Comparison of ENCODE assay signal across 9 mouse cellular contexts in genomic region chr16:4541033-4541432, GRCm38 (mm10). TPM values are rescaled to one million over a fixed set of nuclear protein-coding genes. Genes with fewer than 3 reads are reported as not detected.
DNase-seq lines count a peak whose midpoint lies in the region; ATAC-seq and TF ChIP-seq lines count a peak whose summit lies in the region.
"Had no signal": no experiment of that assay in that cellular context is flagged by ENCODE, and none has a peak within 500 bp of the region (broad histone marks: within the 10 kb centered on the region; RNA-seq: fewer than 3 reads in every experiment).

No protein-coding gene starts in this region.

- no peak for ATAC-seq in heart, embryonic 14.5 days (ENCODE audit: insufficient number of reproducible peaks, insufficient read depth, low FRiP score, low read depth)
- ATAC-seq in hindbrain, embryonic 12.5 days (ENCODE audit: low FRiP score), result no peak

- H3K4me2 ChIP-seq in heart, embryonic 14.5 days (ENCODE audit: low read length), result peak overlapping the region; percentile 62
- peak overlapping the region; percentile 52 for H3K4me2 ChIP-seq in hindbrain, embryonic 12.5 days (replicated peaks)

- no peaks in the 10 kb centered on the region for H3K9me3 ChIP-seq in heart, embryonic 14.5 days (ENCODE audit: control insufficient read depth, low read length)
- no peaks in the 10 kb centered on the region for H3K9me3 ChIP-seq in MEL (replicated peaks; ENCODE audit: insufficient read depth, low read length)
- H3K9me3 ChIP-seq in hindbrain, embryonic 12.5 days (replicated peaks), result no peaks in the 10 kb centered on the region
- H3K9me3 ChIP-seq in midbrain, embryonic 10.5 days (replicated peaks), result no peaks in the 10 kb centered on the region

- H3K79me2 ChIP-seq in MEL (ENCODE audit: control insufficient read depth, insufficient read depth, low read length, poor library complexity), result peaks cover 1% of the 10 kb centered on the region; the same call in 1 of the 2 replicates

- H3K27me3 ChIP-seq in heart, embryonic 14.5 days (ENCODE audit: control insufficient read depth, insufficient read depth, low read length), result no peaks in the 10 kb centered on the region
- H3K27me3 ChIP-seq in MEL (ENCODE audit: control insufficient read depth in 1 of 2, insufficient read depth in 2 of 2, low read length in 2 of 2), result no peaks in the 10 kb centered on the region
- no peaks in the 10 kb centered on the region for H3K27me3 ChIP-seq in hindbrain, embryonic 12.5 days
- no peaks in the 10 kb centered on the region for H3K27me3 ChIP-seq in midbrain, embryonic 10.5 days (ENCODE audit: low read depth, poor library complexity, severe bottlenecking)
- H3K27me3 ChIP-seq in cerebellum, adult 2 months (ENCODE audit: control insufficient read depth, insufficient read depth, low read length), result no peaks in the 10 kb centered on the region

- TF ChIP-seq POLR2A in MEL (IDR thresholded peaks at IDR 0.05; ENCODE audit: control insufficient read depth in 1 of 2, insufficient read depth in 1 of 2, low read depth in 1 of 2, low read length in 2 of 2, poor library complexity in 1 of 2), result no peak
- TF ChIP-seq POLR2A in cerebellum, adult 2 months (IDR thresholded peaks at IDR 0.05; ENCODE audit: borderline replicate concordance, insufficient read depth, low read length), result no peak

- DNase-seq in heart, postnatal 4 days, result no peak
- no peak for DNase-seq in MEL (ENCODE audit: low read depth, low spot score)
- DNase-seq in midbrain, embryonic 10.5 days (ENCODE audit: low spot score), result no peak
- no peak for DNase-seq in cerebellum, adult 2 months
- no peak for DNase-seq in testis, postnatal 10 days (ENCODE audit: low spot score)
- no peak for DNase-seq in cerebellum, postnatal 10 days

- 63% methylated on average over 4 of the region's 4 CpGs for WGBS in heart, embryonic 14.5 days
- 61% methylated on average over 4 of the region's 4 CpGs for WGBS in hindbrain, embryonic 12.5 days
- 61% methylated on average over 4 of the region's 4 CpGs for WGBS in midbrain, embryonic 10.5 days
- 65% methylated on average over 4 of the region's 4 CpGs for WGBS in cerebellum, adult 2 months

- peak overlapping the region; percentile 67 for H3K9ac ChIP-seq in heart, embryonic 14.5 days (ENCODE audit: low read length)
- peak overlapping the region; percentile 79 for H3K9ac ChIP-seq in MEL (ENCODE audit: control insufficient read depth, low read depth, low read length, poor library complexity, severe bottlenecking)
- H3K9ac ChIP-seq in hindbrain, embryonic 12.5 days, result 0 out of 2 replicates have a peak overlapping the region, but pooled peaks have one; percentile 32

- TF ChIP-seq RAD21 in MEL (IDR thresholded peaks at IDR 0.05; ENCODE audit: low read depth, low read length), result no peak

- H3K36me3 ChIP-seq in heart, embryonic 14.5 days (ENCODE audit: control insufficient read depth, insufficient read depth, low read length), result peaks cover 17% of the 10 kb centered on the region; the same call in 1 of the 2 replicates
- H3K36me3 ChIP-seq in MEL (ENCODE audit: control insufficient read depth in 1 of 2, insufficient read depth in 2 of 2, low read length in 2 of 2), result peaks cover 0 to 4% of the 10 kb centered on the region in 2 experiments; a peak in 2 of 4 replicates
- peaks cover 13% of the 10 kb centered on the region; the same call in 1 of the 2 replicates for H3K36me3 ChIP-seq in hindbrain, embryonic 12.5 days
- peaks cover 18% of the 10 kb centered on the region for H3K36me3 ChIP-seq in midbrain, embryonic 10.5 days

- H3K4me3 ChIP-seq in heart, embryonic 14.5 days (ENCODE audit: control insufficient read depth in 1 of 2, insufficient read depth in 1 of 2, low read depth in 1 of 2, low read length in 2 of 2), result peak overlapping the region; percentile 49 to 57; a peak in 3 of 4 replicates
- peak overlapping the region; percentile 55 to 82 for H3K4me3 ChIP-seq in MEL (ENCODE audit: control insufficient read depth in 1 of 2, insufficient read depth in 1 of 2, low read depth in 2 of 2, low read length in 2 of 2)
- peak overlapping the region; percentile 43 for H3K4me3 ChIP-seq in hindbrain, embryonic 12.5 days
- peak overlapping the region; percentile 54 for H3K4me3 ChIP-seq in midbrain, embryonic 10.5 days
- no peak overlapping the region for H3K4me3 ChIP-seq in cerebellum, adult 2 months (replicated peaks; ENCODE audit: insufficient read depth, low read depth, low read length)

- H3K4me1 ChIP-seq in heart, embryonic 14.5 days (ENCODE audit: control insufficient read depth in 2 of 2, insufficient read depth in 2 of 2, low read length in 2 of 2), result peaks cover 8 to 15% of the 10 kb centered on the region in 2 experiments
- peaks cover 2 to 17% of the 10 kb centered on the region in 2 experiments; a peak in 3 of 4 replicates for H3K4me1 ChIP-seq in MEL (ENCODE audit: control insufficient read depth in 1 of 2, insufficient read depth in 2 of 2, low read length in 2 of 2)
- peaks cover 11% of the 10 kb centered on the region; the same call in 1 of the 2 replicates for H3K4me1 ChIP-seq in hindbrain, embryonic 12.5 days
- peaks cover 18% of the 10 kb centered on the region for H3K4me1 ChIP-seq in midbrain, embryonic 10.5 days
- H3K4me1 ChIP-seq in cerebellum, adult 2 months (ENCODE audit: control insufficient read depth, insufficient read depth, low read length), result peaks cover 3% of the 10 kb centered on the region

- no peak for TF ChIP-seq CTCF in MEL (IDR thresholded peaks at IDR 0.05 in 2 of 3, conservative IDR thresholded peaks at IDR 0.05 in 1 of 3; ENCODE audit: control insufficient read depth in 1 of 3, insufficient read depth in 1 of 3, low read depth in 2 of 3, low read length in 3 of 3, poor library complexity in 1 of 3, severe bottlenecking in 1 of 3)
- no peak for TF ChIP-seq CTCF in cerebellum, adult 2 months (IDR thresholded peaks at IDR 0.05; ENCODE audit: borderline replicate concordance, insufficient read depth, low read depth, low read length)

- H3K27ac ChIP-seq in heart, embryonic 14.5 days (replicated peaks in 1 of 2; ENCODE audit: control insufficient read depth in 1 of 2, insufficient read depth in 1 of 2, low read depth in 2 of 2, low read length in 2 of 2), result no peak overlapping the region
- peak overlapping the region; percentile 13; the same call in 1 of the 2 replicates for H3K27ac ChIP-seq in MEL (ENCODE audit: control insufficient read depth, low read depth, low read length)
- no peak overlapping the region for H3K27ac ChIP-seq in hindbrain, embryonic 12.5 days
- peak overlapping the region; percentile 81 for H3K27ac ChIP-seq in midbrain, embryonic 10.5 days (replicated peaks)
- no peak overlapping the region for H3K27ac ChIP-seq in cerebellum, adult 2 months (ENCODE audit: insufficient read depth, low read length)

- TF ChIP-seq EP300 in MEL (IDR thresholded peaks at IDR 0.05; ENCODE audit: low read depth in 1 of 2, low read length in 2 of 2), result no peak

TF ChIP-seq in MEL, 35 proteins besides CTCF, POLR2A, EP300 and RAD21 (continues in another document):
- no peak for TF ChIP-seq MEF2A (IDR thresholded peaks at IDR 0.05; ENCODE audit: extremely low read depth, insufficient replicate concordance, low read depth, low read length, poor library complexity, severe bottlenecking)
- no peak for TF ChIP-seq SMC3 (IDR thresholded peaks at IDR 0.05; ENCODE audit: low read depth, low read length)
- TF ChIP-seq MAFK (IDR thresholded peaks at IDR 0.05; ENCODE audit: borderline replicate concordance, low read depth, low read length), result no peak
- TF ChIP-seq USF1 (IDR thresholded peaks at IDR 0.05; ENCODE audit: low read depth, low read length), result no peak
- no peak for TF ChIP-seq USF2 (IDR thresholded peaks at IDR 0.05; ENCODE audit: borderline replicate concordance in 1 of 2, insufficient read depth in 1 of 2, low read depth in 1 of 2, low read length in 2 of 2)
- TF ChIP-seq ZNF384 (IDR thresholded peaks at IDR 0.05; ENCODE audit: low read depth, low read length), result no peak
- TF ChIP-seq MAZ (IDR thresholded peaks at IDR 0.05; ENCODE audit: low read depth, low read length), result no peak
- no peak for TF ChIP-seq SIN3A (IDR thresholded peaks at IDR 0.05; ENCODE audit: low read length)
- TF ChIP-seq MAX (IDR thresholded peaks at IDR 0.05; ENCODE audit: low read length), result no peak
- no peak for TF ChIP-seq TCF12 (IDR thresholded peaks at IDR 0.05; ENCODE audit: low read depth, low read length)
- no peak for TF ChIP-seq TBP (IDR thresholded peaks at IDR 0.05; ENCODE audit: low read depth, low read length)
- no peak for TF ChIP-seq CHD1 (IDR thresholded peaks at IDR 0.05; ENCODE audit: low read depth, low read length)
- TF ChIP-seq ELF1 (IDR thresholded peaks at IDR 0.05; ENCODE audit: low read depth, low read length), result no peak

RNA-seq across cellular contexts. Expression of gene Srl, which starts 0.6 kb away (rescaled TPM):
- 259 and 288 TPM in 2 replicates for polyA plus RNA-seq in heart, embryonic 14.5 days (2014; fragmentation: Nextera tagmentation; extraction: Ambion mirVana)
- total RNA-seq in heart, postnatal 4 days (2021), result 1,000 to 10,000 TPM; 1,069 to 1,171 TPM
- total RNA-seq in MEL (2012; rRNA removed), result 14.6 and 18.8 TPM in 2 replicates
- 10 to 100 TPM in 1 of 2 experiments, not detected in 1; 15.3 TPM for polyA plus RNA-seq in MEL (2012; ENCODE audit: insufficient read depth in 1 of 2, insufficient read length in 2 of 2, low read depth in 1 of 2, low replicate concordance in 2 of 2, missing spikeins in 1 of 2)
- polyA plus RNA-seq in hindbrain, embryonic 12.5 days (2016; fragmentation: Nextera tagmentation; extraction: Ambion mirVana), result 25.8 and 36.5 TPM in 2 replicates
- 21.0 and 22.1 TPM in 2 replicates for polyA plus RNA-seq in midbrain, embryonic 10.5 days (2016; fragmentation: Nextera tagmentation; extraction: Ambion mirVana)
- polyA plus RNA-seq in cerebellum, adult 2 months (2012; rRNA removed), result 8.8 and 10.0 TPM in 2 replicates

RNA-seq across cellular contexts. Expression of gene Tfap4, which starts 18.6 kb away (rescaled TPM):
- 2.5 and 4.1 TPM in 2 replicates for polyA plus RNA-seq in heart, embryonic 14.5 days (2014; fragmentation: Nextera tagmentation; extraction: Ambion mirVana)
- 1 to 10 TPM; 3.5 to 4.7 TPM for total RNA-seq in heart, postnatal 4 days (2021)
- 26.2 and 26.3 TPM in 2 replicates for total RNA-seq in MEL (2012; rRNA removed)
- polyA plus RNA-seq in MEL (2012; ENCODE audit: insufficient read depth in 1 of 2, insufficient read length in 2 of 2, low read depth in 1 of 2, low replicate concordance in 2 of 2, missing spikeins in 1 of 2), result 100 to 1,000 TPM in 1 of 2 experiments, 10 to 100 TPM in 1; 40.3 to 217 TPM
- polyA plus RNA-seq in hindbrain, embryonic 12.5 days (2016; fragmentation: Nextera tagmentation; extraction: Ambion mirVana), result 13.1 and 13.8 TPM in 2 replicates
- polyA plus RNA-seq in midbrain, embryonic 10.5 days (2016; fragmentation: Nextera tagmentation; extraction: Ambion mirVana), result 28.0 and 32.6 TPM in 2 replicates
- polyA plus RNA-seq in cerebellum, adult 2 months (2012; rRNA removed), result 9.8 and 9.9 TPM in 2 replicates

RNA-seq across cellular contexts. Expression of gene Glis2, which starts 53.5 kb away (rescaled TPM):
- polyA plus RNA-seq in heart, embryonic 14.5 days (2014; fragmentation: Nextera tagmentation; extraction: Ambion mirVana), result 17.8 and 21.4 TPM in 2 replicates
- 10 to 100 TPM; 35.3 to 43.8 TPM for total RNA-seq in heart, postnatal 4 days (2021)
- 0.42 and 0.62 TPM in 2 replicates for total RNA-seq in MEL (2012; rRNA removed)
- polyA plus RNA-seq in MEL (2012; ENCODE audit: insufficient read depth in 1 of 2, insufficient read length in 2 of 2, low read depth in 1 of 2, low replicate concordance in 2 of 2, missing spikeins in 1 of 2), result 1 to 10 TPM in 1 of 2 experiments, not detected in 1; 5.0 TPM
- 34.0 and 34.3 TPM in 2 replicates for polyA plus RNA-seq in hindbrain, embryonic 12.5 days (2016; fragmentation: Nextera tagmentation; extraction: Ambion mirVana)
- 23.0 and 23.6 TPM in 2 replicates for polyA plus RNA-seq in midbrain, embryonic 10.5 days (2016; fragmentation: Nextera tagmentation; extraction: Ambion mirVana)
- 16.0 and 19.5 TPM in 2 replicates for polyA plus RNA-seq in cerebellum, adult 2 months (2012; rRNA removed)
- total RNA-seq: neutrophil, adult 5-6 weeks had no signal

Comparison
In these comparisons a context has a peak if more than half of its experiments do, and no peak if none do; other contexts are left out.
1. H3K27ac ChIP-seq: peak in MEL (single experiment) and midbrain, embryonic 10.5 days (single experiment); none in heart, embryonic 14.5 days (0 of 2), hindbrain, embryonic 12.5 days (single experiment) and cerebellum, adult 2 months (single experiment).
2. Peak in every context shown above with its lines, with median percentiles within 50 percentile points of each other: H3K9ac ChIP-seq.